Mouse (Mus musculus) limb, embryonic 14.5 days (tissue): ENCODE data around the gene Il17a. TPM values are rescaled to one million over a fixed set of nuclear protein-coding genes. Genes with fewer than 3 reads are reported as not detected.
A peak's percentile ranks its signal among the peaks of the same experiment; 100 is the strongest.

Experiments
- ATAC-seq: fragments of 200-750 bp; cut with Nextera tagmentation; 2 replicates; pipeline ENCODE4 v1.8.0; 2017; ENCODE audit warnings: low read depth, moderate number of reproducible peaks, moderate TSS enrichment; ENCODE audit not compliant: low FRiP score
- DNase-seq: peaks from one replicate; pipeline ENCODE4 v3.0.0-alpha.2; 2015; ENCODE audit warnings: low spot score
- H3K27ac ChIP-seq: fragments of 300-500 bp; sonication (generic); replicated peaks from 2 replicates; pipeline ENCODE4 v1.5.1; 2014; ENCODE audit warnings: low read depth, mild to moderate bottlenecking, low read length, moderate library complexity, mixed read lengths
- H3K27me3 ChIP-seq: fragments of 300-500 bp; sonication (generic); 2 replicates; pipeline ENCODE4 v1.6.1; 2014; ENCODE audit warnings: low read length, mixed read lengths; ENCODE audit not compliant: control insufficient read depth, insufficient read depth
- H3K36me3 ChIP-seq: fragments of 300-500 bp; sonication (generic); 2 replicates; pipeline ENCODE4 v1.6.1; 2014; ENCODE audit warnings: mild to moderate bottlenecking, low read length, moderate library complexity, mixed read lengths; ENCODE audit not compliant: control insufficient read depth, insufficient read depth
- H3K4me1 ChIP-seq: fragments of 300-500 bp; sonication (generic); 2 replicates; pipeline ENCODE4 v1.6.1; 2014; ENCODE audit warnings: antibody characterized with exemption, low read length, mixed read lengths; ENCODE audit not compliant: control insufficient read depth, insufficient read depth
- H3K4me2 ChIP-seq: fragments of 300-500 bp; sonication (generic); replicated peaks from 2 replicates; pipeline ENCODE4 v1.6.1; 2014; ENCODE audit warnings: low read depth, mild to moderate bottlenecking, low read length, moderate library complexity; ENCODE audit not compliant: severe bottlenecking
- H3K4me3 ChIP-seq: fragments of 300-500 bp; sonication (generic); replicated peaks from 2 replicates; pipeline ENCODE4 v1.5.1; 2014; ENCODE audit warnings: low read length
- H3K9ac ChIP-seq: fragments of 300-500 bp; sonication (generic); 2 replicates; pipeline ENCODE4 v1.6.1; 2014; ENCODE audit warnings: mild to moderate bottlenecking, low read depth, low read length, moderate library complexity; ENCODE audit not compliant: severe bottlenecking
- H3K9me3 ChIP-seq: fragments of 300-500 bp; sonication (generic); 2 replicates; pipeline ENCODE4 v1.6.1; 2016; ENCODE audit warnings: low read length; ENCODE audit not compliant: control insufficient read depth
- POLR2A ChIP-seq: fragments of 200-500 bp; IDR thresholded peaks from 2 replicates; pipeline ENCODE4 v1.8.0; 2012; ENCODE audit warnings: inconsistent platforms, mild to moderate bottlenecking, moderate library complexity, borderline replicate concordance; ENCODE audit not compliant: insufficient read depth, insufficient read length; ENCODE audit errors: extremely low read depth
- WGBS: fragments of 180-500 bp; shearing (Covaris S2); extraction: QIAGEN DNeasy Blood & Tissue Kit; methylation state at CpG from one replicate; pipeline ENCODE4 v1.1.7; 2014; 5-methylcytosine and 5-hydroxymethylcytosine counted together
- polyA plus RNA-seq, 2 experiments: library from polyadenylated mRNA; depleted of rRNA in 1 of 2; stranded (reverse) in 1 of 2; unstranded in 1 of 2; fragments of >200 nt; fragmentation: Nextera tagmentation in 1 of 2; extraction: Ambion mirVana in 1 of 2; gene quantifications; 2 replicates each; pipeline versions ENCODE4 v1.2.1 to v1.2.3; 2012 to 2014

The Il17a gene
- not detected in 2 replicates for polyA plus RNA-seq (2012; rRNA removed)
- not detected in 2 replicates for polyA plus RNA-seq (2014; fragmentation: Nextera tagmentation; extraction: Ambion mirVana)

- Histone ChIP-seq H3K27me3 (no peaks in the 10 kb centered on the region), H3K36me3 (no peaks in the 10 kb centered on the region), H3K4me3 (no peak within 1 kb of the TSS), H3K9ac (no peak within 1 kb of the TSS), H3K4me2 (no peak within 1 kb of the TSS), H3K4me1 (no peaks in the 10 kb centered on the region), H3K27ac (no peak within 1 kb of the TSS), H3K9me3 (peaks cover 5% of the 10 kb centered on the region; the same call in 1 of the 2 replicates)
- no peak for TF ChIP-seq POLR2A
- WGBS: 91% methylated on average over 10 of the region's 10 CpGs
- no peak for ATAC-seq
- no peak for DNase-seq
These were observed at the start of gene Il17a for GRCm38 (mm10) chr1:20730903-20731302. Il17a (plus strand) TSS chr1:20730905.

GRCm38 (mm10) chr1:20682849-20683248 is 47.9 kb upstream of the Il17a start:
- H3K27me3 ChIP-seq: no peaks in the 10 kb centered on the region
- no peak overlapping the region for H3K4me3 ChIP-seq
- H3K36me3 ChIP-seq: no peaks in the 10 kb centered on the region
- H3K9me3 ChIP-seq: no peaks in the 10 kb centered on the region
- no peak for TF ChIP-seq POLR2A
- H3K4me2 ChIP-seq: no peak overlapping the region
- H3K9ac ChIP-seq: no peak overlapping the region
- ATAC-seq (no peak), DNase-seq (no peak)
- H3K4me1 ChIP-seq: no peaks in the 10 kb centered on the region
- no peak overlapping the region for H3K27ac ChIP-seq

GRCm38 (mm10) chr1:20683386-20683785 is 47.3 kb upstream of the Il17a start:
- WGBS: 91% methylated on average over 5 of the region's 5 CpGs
- no peak for DNase-seq
- no peak overlapping the region for H3K4me3 ChIP-seq
- no peak overlapping the region for H3K4me2 ChIP-seq
- no peak for TF ChIP-seq POLR2A
- H3K9me3 ChIP-seq: no peaks in the 10 kb centered on the region
- no peaks in the 10 kb centered on the region for H3K4me1 ChIP-seq
- no peak overlapping the region for H3K9ac ChIP-seq
- H3K36me3 ChIP-seq: no peaks in the 10 kb centered on the region
- no peak for ATAC-seq
- H3K27me3 ChIP-seq: no peaks in the 10 kb centered on the region
- no peak overlapping the region for H3K27ac ChIP-seq

- Histone ChIP-seq H3K4me3 (no peak overlapping the region), H3K9me3 (no peaks in the 10 kb centered on the region), H3K27ac (no peak overlapping the region), H3K4me1 (no peaks in the 10 kb centered on the region), H3K36me3 (no peaks in the 10 kb centered on the region), H3K4me2 (no peak overlapping the region), H3K27me3 (no peaks in the 10 kb centered on the region), H3K9ac (no peak overlapping the region)
- ATAC-seq (no peak), DNase-seq (no peak)
- WGBS: 69% methylated on average over 3 of the region's 3 CpGs
- TF ChIP-seq POLR2A: no peak
These were observed 46.9 kb upstream of the Il17a start for GRCm38 (mm10) chr1:20683853-20684252.

- Histone ChIP-seq H3K4me1 (no peaks in the 10 kb centered on the region), H3K27ac (no peak overlapping the region), H3K36me3 (no peaks in the 10 kb centered on the region), H3K4me2 (no peak overlapping the region), H3K9ac (no peak overlapping the region), H3K9me3 (no peaks in the 10 kb centered on the region), H3K4me3 (no peak overlapping the region), H3K27me3 (no peaks in the 10 kb centered on the region)
- 81% methylated on average over 3 of the region's 3 CpGs for WGBS
- DNase-seq: no peak
- no peak for ATAC-seq
- TF ChIP-seq POLR2A: no peak
These were observed 46.3 kb upstream of the Il17a start for GRCm38 (mm10) chr1:20684403-20684802.

GRCm38 (mm10) chr1:20685393-20685792 is 45.3 kb upstream of the Il17a start:
- no peak for TF ChIP-seq POLR2A
- Histone ChIP-seq H3K4me2 (no peak overlapping the region), H3K4me3 (no peak overlapping the region), H3K27me3 (no peaks in the 10 kb centered on the region), H3K27ac (no peak overlapping the region), H3K9ac (no peak overlapping the region), H3K9me3 (no peaks in the 10 kb centered on the region), H3K4me1 (no peaks in the 10 kb centered on the region), H3K36me3 (no peaks in the 10 kb centered on the region)
- WGBS: 92% methylated on average over 2 of the region's 2 CpGs
- ATAC-seq (peak; percentile 16; the same call in 1 of the 2 replicates), DNase-seq (no peak)
